Mouse (Mus musculus) spleen, postnatal 14 days (tissue): ENCODE data around the gene Rsad1.

Source experiments
- DNase-seq, 2 experiments: peaks; one replicate each; pipeline ENCODE4 v3.0.0; 2021 to 2022; ENCODE audit warnings: low spot score in 2 of 2

Gene Rsad1

GRCm38 (mm10) chr11:94548888-94549690, at the start of gene Rsad1:
Rsad1 (minus strand) TSS chr11:94549255.
- peak; percentile 84 to 89 for DNase-seq

GRCm38 (mm10) chr11:94598437-94599120, 49.5 kb upstream of the Rsad1 start:
- no peak for DNase-seq

- DNase-seq, result no peak
Observed at GRCm38 (mm10) chr11:94597319-94597718, 48.3 kb upstream of the Rsad1 start.

DNA sequence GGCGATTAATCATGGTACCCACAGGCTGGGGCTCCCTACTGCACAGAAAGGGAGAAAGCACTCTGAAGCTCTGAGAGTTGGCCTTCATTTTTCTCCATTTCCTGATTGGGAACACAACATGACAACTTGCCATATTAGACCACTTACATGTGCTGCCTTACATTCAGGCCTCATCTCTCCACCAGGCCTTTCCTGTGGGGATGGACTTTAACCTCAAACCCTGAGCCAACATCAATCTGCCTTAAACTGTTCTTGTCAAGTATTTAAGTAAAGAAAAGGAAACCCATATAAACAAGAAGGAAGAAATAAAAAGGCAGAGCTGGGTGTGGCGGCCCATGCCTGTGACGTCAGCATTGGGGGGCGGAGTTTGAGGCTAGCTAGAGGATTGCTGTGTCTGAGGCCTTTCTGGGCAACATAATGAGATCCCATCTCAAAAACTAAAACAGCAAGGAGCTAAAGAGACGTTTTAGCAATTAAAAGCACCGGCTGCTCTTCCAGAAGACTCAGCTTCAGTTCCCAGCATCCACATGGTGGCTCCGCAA, 47.3 kb upstream of the Rsad1 start:
- peak in 1 of 2 experiments; percentile 60 for DNase-seq

GRCm38 (mm10) chr11:94587511-94587910, 38.5 kb upstream of the Rsad1 start:
- DNase-seq, result no peak

DNA sequence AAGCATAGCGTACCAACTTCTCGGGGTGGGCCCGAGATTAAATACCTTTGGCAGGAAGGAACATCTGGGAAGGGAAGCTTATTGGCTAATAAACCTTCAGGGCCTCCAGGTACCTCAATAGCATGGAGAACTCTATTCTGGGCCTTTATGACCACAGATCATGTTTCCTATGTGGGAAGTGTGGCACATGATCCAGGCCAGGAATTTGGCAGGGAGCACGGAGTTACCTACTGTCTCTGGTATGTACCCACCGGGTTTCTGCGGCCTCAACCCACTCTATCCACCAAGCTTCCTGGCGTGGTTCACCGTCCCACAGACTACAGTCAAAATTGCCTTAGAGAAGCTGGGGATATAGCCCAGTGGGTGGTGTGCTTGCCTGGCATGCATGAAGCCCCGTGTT, 36.0 kb upstream of the Rsad1 start:
- DNase-seq, result no peak

DNA sequence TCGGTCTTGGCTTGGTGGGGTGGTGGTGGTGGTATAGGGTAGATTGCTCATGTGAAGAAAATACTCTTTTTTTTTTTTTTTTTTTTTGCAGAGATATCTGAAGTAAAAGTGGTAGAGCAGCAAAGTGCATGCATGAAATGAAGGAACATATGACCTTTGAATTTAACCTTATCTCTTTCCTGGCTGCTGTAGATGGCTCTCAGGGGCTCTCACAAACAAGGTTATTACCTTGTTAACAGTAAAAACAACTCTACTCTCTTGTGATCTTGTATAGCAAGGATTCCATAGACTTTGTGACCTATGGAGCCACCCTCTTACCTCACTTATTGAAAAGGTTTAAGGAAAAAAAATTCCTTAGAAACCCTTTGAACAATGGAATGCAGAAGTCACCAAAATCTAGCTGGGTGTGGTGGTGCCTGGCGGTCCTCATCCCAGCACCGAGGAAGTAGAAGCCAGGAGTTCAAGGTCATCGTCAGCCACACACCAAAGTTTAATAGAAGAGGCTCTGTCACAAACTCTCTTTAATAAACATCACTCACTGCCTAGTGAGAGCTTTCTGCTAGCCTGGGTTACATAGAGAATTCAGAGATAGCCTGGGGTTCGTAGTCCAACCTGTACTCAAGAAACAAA, 31.2 kb upstream of the Rsad1 start:
- DNase-seq, result no peak

DNA sequence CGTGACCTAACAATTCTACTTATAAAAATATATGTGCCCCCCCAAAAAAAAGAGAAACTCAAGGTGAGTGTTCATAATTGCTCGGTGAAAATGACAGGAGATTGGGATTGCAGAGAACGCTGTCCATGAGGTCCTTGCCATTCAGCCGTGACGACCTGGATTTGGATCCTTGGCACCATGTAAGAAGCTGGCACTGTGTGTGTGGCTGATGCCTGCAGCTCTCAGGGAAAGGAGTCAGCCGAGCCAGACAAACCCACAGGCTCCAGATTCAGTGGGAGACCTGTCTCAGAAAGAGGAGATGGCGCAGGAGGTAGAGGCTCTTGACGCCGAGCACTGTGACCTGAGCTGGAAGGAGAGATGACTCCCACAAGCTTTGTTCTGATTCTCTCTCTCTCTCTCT, 27.3 kb upstream of the Rsad1 start:
- no peak for DNase-seq

GRCm38 (mm10) chr11:94575036-94575435, 26.0 kb upstream of the Rsad1 start:
- no peak for DNase-seq

DNA sequence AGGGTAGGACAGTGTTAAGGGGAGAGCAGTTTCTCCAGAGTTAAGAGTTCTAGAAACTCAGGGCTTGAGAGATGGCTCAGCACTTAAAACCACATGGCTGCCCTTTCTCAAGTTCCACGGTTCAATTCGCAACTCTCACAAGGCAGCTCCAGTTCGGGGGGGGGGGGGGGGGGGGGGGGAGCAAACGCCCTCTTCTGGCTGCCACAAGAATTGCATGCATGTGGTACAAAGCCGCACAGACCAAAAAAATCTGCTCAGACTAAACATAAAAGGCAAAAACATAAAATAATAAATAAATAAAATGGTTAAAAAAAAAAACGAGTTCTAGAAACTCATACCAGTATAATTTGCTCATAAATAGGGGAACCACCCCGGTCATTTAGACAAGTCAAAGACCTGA, 25.5 kb upstream of the Rsad1 start:
- DNase-seq, result no peak

DNA sequence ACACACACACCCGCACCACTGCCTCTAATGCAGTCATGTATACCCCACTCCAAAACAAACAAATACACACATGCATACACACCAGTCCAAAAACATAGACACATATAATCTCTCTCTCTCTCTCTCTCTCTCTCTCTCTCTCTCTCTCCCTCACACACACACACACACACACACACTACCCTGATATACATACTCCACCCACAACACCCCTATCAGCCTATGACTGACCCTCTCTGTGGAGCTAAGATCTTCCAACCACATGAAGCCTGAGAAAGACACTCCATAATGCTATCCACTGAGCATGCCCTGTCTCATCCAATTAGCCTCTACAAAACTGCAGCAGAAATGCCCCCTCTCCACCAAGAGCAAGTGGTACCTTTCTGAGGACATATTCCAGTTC, 22.8 kb upstream of the Rsad1 start:
- DNase-seq, result no peak

DNA sequence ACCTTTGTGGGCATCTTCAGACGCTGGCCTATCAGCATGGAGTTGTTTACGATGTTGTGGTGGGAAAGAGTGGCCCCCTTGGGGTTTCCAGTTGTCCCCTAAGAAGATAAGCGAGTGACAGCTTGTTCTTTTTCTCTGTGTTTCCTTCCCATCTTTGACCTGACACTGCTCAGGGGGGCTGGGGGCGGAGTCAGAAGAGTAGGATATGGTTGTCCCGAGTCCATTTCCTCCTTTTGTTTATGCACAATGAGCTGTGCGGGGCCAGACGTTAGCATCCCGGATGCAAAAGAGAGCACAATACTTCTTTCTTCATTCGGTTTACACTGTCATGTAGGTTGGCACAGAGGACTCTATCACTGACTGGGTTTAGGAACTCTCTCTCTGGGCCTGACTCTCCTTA, 21.6 kb upstream of the Rsad1 start:
- no peak for DNase-seq

- DNase-seq, result no peak
Observed at GRCm38 (mm10) chr11:94567326-94567725, 18.3 kb upstream of the Rsad1 start.

GRCm38 (mm10) chr11:94566534-94566933, 17.5 kb upstream of the Rsad1 start:
- no peak for DNase-seq

GRCm38 (mm10) chr11:94565151-94565479, 16.1 kb upstream of the Rsad1 start:
- no peak for DNase-seq

DNA sequence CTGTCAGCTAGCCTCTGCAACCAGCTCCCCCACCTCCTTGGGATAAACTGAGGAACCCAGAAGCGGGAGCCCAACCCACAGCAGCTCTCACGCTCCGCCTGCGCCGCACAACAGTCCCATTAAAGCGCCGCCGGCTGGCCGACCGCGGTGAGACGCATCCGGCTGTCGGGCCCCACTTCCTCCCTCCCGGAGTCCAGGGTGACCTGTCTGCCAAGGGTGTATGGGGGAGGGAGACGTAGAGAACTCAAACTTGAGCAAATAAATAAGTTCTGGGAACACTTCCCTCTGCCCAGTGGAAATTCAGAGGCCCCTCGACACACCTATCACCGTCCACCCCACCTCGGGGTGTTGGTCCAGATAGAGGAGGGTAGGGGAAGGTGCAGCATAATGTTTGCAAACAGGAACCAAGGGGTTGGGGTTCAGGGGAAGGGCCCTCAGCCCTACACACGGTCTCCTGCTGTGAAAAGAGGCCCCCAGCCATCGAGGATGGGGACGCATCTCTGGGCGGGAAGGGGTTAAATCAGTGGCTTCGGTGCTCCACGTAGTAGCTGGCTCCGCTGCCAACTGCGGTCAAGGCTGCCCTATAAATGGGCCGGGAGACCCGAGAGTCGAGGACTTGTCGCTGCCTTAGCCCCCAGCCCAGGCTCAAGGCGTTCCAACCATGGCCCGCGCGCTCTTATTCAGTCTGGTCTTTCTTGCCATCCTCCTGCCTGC, 15.5 kb upstream of the Rsad1 start, which contains the start of gene Chad:
Gene Chad, plus strand, starts transcription at position 611 of the 714 bp plus-strand sequence.
- DNase-seq, result peak in 1 of 2 experiments; percentile 41

- DNase-seq, result no peak
Observed at GRCm38 (mm10) chr11:94563821-94564220, 14.8 kb upstream of the Rsad1 start.

DNA sequence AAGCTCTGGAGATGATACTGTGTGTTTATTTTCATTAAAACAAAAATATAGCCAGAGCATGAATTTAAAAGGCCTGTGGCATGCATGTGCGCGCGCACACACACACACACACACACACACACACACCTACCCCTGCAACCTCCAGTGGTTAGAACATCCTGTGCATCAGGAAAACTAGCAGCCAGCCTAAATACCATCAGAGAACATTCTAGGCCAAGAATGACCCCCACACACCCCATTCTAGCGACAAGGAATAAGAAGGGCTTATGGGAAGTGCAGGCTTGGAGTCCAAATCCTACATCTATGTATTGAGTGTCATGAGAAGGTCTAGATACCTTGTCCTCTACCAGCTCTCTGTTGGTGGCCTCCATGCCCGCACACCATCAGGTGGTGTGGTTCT, 14.3 kb upstream of the Rsad1 start:
- DNase-seq, result no peak

GRCm38 (mm10) chr11:94558226-94558625, 9.2 kb upstream of the Rsad1 start:
- DNase-seq, result no peak

GRCm38 (mm10) chr11:94550442-94550744, 1.3 kb upstream of the Rsad1 start:
- no peak for DNase-seq

GRCm38 (mm10) chr11:94549691-94550441, 811 bp upstream of the Rsad1 start:
- no peak for DNase-seq
